Mouse (Mus musculus): ENCODE results near the gene Tm6sf1. TPM values are rescaled to one million over a fixed set of nuclear protein-coding genes. Genes with fewer than 3 reads are reported as not detected.

The Tm6sf1 gene
- polyA plus RNA-seq, 1 experiment = 11.4 TPM

DNA sequence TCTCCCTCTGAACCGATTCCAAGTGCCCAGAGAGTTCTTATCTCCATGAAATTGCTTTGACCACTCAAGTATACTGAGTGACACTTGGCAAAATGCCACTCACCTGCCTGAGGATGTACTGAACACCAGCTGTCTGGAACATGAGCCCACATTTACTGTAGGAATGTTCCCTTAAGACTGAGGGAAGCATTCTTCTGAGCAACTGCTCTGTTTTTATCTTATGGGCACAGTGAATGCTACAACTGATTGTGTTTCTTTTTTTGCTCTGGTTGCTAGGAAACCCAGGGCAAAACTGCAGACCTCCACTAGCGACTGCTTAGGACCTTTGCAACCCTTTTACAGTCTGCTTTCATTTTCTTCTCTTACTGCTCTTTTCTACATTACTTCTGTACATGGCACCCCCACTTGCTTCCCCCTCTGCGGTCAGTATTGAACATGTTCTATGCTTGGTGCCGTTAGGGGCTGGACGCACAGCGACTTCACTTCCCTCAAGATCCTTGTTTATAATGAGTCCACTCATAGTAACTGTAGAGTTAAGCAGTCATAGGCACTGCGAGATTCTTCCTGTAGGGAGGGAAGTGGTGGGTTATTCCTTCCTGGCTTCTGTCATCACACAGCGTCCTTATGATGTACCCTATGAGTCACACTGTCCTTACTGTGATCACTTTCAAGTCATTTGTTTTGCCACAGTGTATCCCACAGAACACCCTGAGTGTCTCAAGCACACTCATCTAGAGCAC, 4.1 kb upstream of the Tm6sf1 start:
- TF ChIP-seq MYOD1 (IDR thresholded peaks at IDR 0.05; ENCODE audit: control insufficient read depth in 1 of 3, insufficient read length in 2 of 3, low read depth in 2 of 3) (peak; percentile 96 to 98 (median 97)), TCF12 (IDR thresholded peaks at IDR 0.05; ENCODE audit: insufficient read depth, poor library complexity, severe bottlenecking) (peak; percentile 89), REST (IDR thresholded peaks at IDR 0.05; ENCODE audit: insufficient read depth, insufficient read length) (no peak), TCF3 (IDR thresholded peaks at IDR 0.05; ENCODE audit: insufficient read length, low read depth) (peak; percentile 81), POLR2A (IDR thresholded peaks at IDR 0.05; ENCODE audit: insufficient read length, low read depth) (no peak), MYOG (IDR thresholded peaks at IDR 0.05; ENCODE audit: control insufficient read depth in 1 of 3, insufficient read depth in 1 of 3, insufficient read length in 2 of 3, low read depth in 2 of 3) (peak in 2 of 3 experiments; percentile 72 to 96), USF1 (IDR thresholded peaks at IDR 0.05; ENCODE audit: low read depth) (no peak)
- Histone ChIP-seq H3K4me2 (ENCODE audit: low read depth) (peak overlapping the region; percentile 62), H3K4me3 (no peak overlapping the region)

DNA sequence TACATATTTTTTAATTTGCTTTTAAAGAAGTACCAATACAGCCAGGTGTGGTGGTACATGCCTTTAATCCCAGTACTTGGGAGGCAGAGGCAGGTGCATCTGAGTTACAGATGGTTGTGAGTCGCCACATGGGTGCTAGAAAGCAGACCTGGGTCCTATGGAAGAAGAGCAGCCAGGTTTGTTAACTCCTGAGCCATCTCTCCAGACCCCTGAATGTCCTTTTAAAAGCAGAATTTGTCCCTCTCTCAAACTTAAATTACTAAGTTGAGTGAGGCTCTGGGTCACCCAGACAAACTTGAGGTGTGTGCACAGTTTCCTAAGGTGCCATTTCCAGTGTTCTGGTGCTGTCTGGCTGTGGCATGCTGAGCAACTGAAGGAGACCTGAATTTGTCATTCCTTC, 3.1 kb upstream of the Tm6sf1 start, which contains the start of gene Gm10160:
Gm10160 (minus strand) TSS at position 101 of the 400 bp plus-strand sequence.
- no peak within 1 kb of the TSS for H3ac ChIP-seq (ENCODE audit: control insufficient read depth, insufficient read length)
- no peak for TF ChIP-seq TCF3 (IDR thresholded peaks at IDR 0.05; ENCODE audit: insufficient read length, low read depth)
- TF ChIP-seq MYOD1 (IDR thresholded peaks at IDR 0.05; ENCODE audit: control insufficient read depth in 1 of 3, insufficient read length in 2 of 3, low read depth in 2 of 3) = no peak
- TF ChIP-seq CEBPB (IDR thresholded peaks at IDR 0.05; ENCODE audit: insufficient read depth, poor library complexity, severe bottlenecking) = no peak
- TF ChIP-seq TCF12 (IDR thresholded peaks at IDR 0.05; ENCODE audit: insufficient read depth, poor library complexity, severe bottlenecking) = no peak
- TF ChIP-seq POLR2A (IDR thresholded peaks at IDR 0.05; ENCODE audit: insufficient read length, low read depth) = no peak
- TF ChIP-seq REST (IDR thresholded peaks at IDR 0.05; ENCODE audit: insufficient read depth, insufficient read length) = no peak
- no peak for TF ChIP-seq USF1 (IDR thresholded peaks at IDR 0.05; ENCODE audit: low read depth)
- TF ChIP-seq MYOG (IDR thresholded peaks at IDR 0.05; ENCODE audit: control insufficient read depth in 1 of 3, insufficient read depth in 1 of 3, insufficient read length in 2 of 3, low read depth in 2 of 3) = no peak
- no peak for TF ChIP-seq E2F4 (IDR thresholded peaks at IDR 0.05; ENCODE audit: insufficient read depth)
- TF ChIP-seq MAX (IDR thresholded peaks at IDR 0.05; ENCODE audit: low read depth) = no peak
- TF ChIP-seq SRF (IDR thresholded peaks at IDR 0.05; ENCODE audit: control insufficient read depth, insufficient read length, low read depth) = no peak
- no peak for TF ChIP-seq POLR2AphosphoS2 (IDR thresholded peaks at IDR 0.05; ENCODE audit: insufficient read length, low read depth)
- no peaks in the 10 kb centered on the region for H3K36me3 ChIP-seq (ENCODE audit: control insufficient read depth, insufficient read depth)
- H3K27me3 ChIP-seq (ENCODE audit: control insufficient read depth, insufficient read depth, insufficient read length) = peaks cover 15% of the 10 kb centered on the region
- H3K79me2 ChIP-seq (ENCODE audit: control insufficient read depth, insufficient read depth) = no peaks in the 10 kb centered on the region
- no peak within 1 kb of the TSS for H3K4me3 ChIP-seq
- peak within 1 kb of the TSS; percentile 62 for H3K4me2 ChIP-seq (ENCODE audit: low read depth)

More for the DNA sequence above, 4.1 kb upstream of the Tm6sf1 start:
- Histone ChIP-seq H3K36me3 (ENCODE audit: control insufficient read depth, insufficient read depth) (no peaks in the 10 kb centered on the region), H3K27me3 (ENCODE audit: control insufficient read depth, insufficient read depth, insufficient read length) (peaks cover 10% of the 10 kb centered on the region), H3K79me2 (ENCODE audit: control insufficient read depth, insufficient read depth) (no peaks in the 10 kb centered on the region), H3ac (ENCODE audit: control insufficient read depth, insufficient read length) (no peak overlapping the region)

DNA sequence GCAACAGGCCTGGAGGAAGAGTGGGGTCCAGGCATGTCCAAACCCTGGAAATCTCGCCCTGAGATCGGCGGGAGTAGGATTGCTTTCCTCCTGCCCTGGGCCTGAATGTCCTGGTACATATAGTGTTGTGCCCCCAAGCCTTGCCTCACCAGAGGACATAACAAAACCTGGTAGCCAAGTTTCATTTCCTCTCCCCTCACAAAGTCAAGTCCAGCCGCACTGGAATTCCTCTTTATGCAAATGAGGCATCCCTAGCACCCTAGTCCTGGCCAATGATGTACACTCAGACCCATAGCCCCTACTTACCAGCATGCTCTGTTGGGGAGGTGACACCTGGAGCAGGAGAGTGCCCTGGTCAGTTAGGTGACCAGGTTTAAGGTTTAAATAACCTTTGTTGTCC, 2.6 kb upstream of the Tm6sf1 start:
- H3K4me3 ChIP-seq = no peak overlapping the region
- peaks cover 15% of the 10 kb centered on the region for H3K27me3 ChIP-seq (ENCODE audit: control insufficient read depth, insufficient read depth, insufficient read length)
- no peaks in the 10 kb centered on the region for H3K36me3 ChIP-seq (ENCODE audit: control insufficient read depth, insufficient read depth)
- no peak overlapping the region for H3ac ChIP-seq (ENCODE audit: control insufficient read depth, insufficient read length)
- no peaks in the 10 kb centered on the region for H3K79me2 ChIP-seq (ENCODE audit: control insufficient read depth, insufficient read depth)
- TF ChIP-seq TCF12 (IDR thresholded peaks at IDR 0.05; ENCODE audit: insufficient read depth, poor library complexity, severe bottlenecking) = no peak
- no peak for TF ChIP-seq MYOD1 (IDR thresholded peaks at IDR 0.05; ENCODE audit: control insufficient read depth in 1 of 3, insufficient read length in 2 of 3, low read depth in 2 of 3)
- TF ChIP-seq USF1 (IDR thresholded peaks at IDR 0.05; ENCODE audit: low read depth) = no peak
- TF ChIP-seq CEBPB (IDR thresholded peaks at IDR 0.05; ENCODE audit: insufficient read depth, poor library complexity, severe bottlenecking) = no peak
- H3K4me2 ChIP-seq (ENCODE audit: low read depth) = no peak overlapping the region

DNA sequence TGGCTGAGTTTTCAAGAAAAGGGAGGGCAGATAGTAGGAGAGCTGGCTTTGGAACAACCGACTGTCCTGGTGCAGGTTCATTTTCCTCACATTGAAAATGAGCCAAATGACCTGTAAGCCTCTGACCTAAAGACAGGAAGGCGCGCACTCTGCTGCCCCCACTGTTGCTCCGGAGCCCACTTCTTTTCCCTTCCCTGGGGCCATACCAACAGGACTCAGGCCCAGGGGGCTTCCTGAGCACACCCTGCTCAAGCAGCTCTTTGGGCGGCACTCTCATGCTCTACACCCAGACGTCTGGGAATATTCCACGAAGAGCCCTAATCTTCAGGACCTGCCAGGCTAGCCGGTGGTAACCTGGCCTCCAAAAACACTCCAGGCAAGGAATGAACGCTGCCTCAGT, 565 bp upstream of the Tm6sf1 start:
- H3K4me2 ChIP-seq (ENCODE audit: low read depth) = no peak overlapping the region
- H3K79me2 ChIP-seq (ENCODE audit: control insufficient read depth, insufficient read depth) = no peaks in the 10 kb centered on the region
- H3K36me3 ChIP-seq (ENCODE audit: control insufficient read depth, insufficient read depth) = no peaks in the 10 kb centered on the region
- no peak overlapping the region for H3K4me3 ChIP-seq
- no peak overlapping the region for H3ac ChIP-seq (ENCODE audit: control insufficient read depth, insufficient read length)
- TF ChIP-seq TCF3 (IDR thresholded peaks at IDR 0.05; ENCODE audit: insufficient read length, low read depth) = no peak
- no peak for TF ChIP-seq MYOG (IDR thresholded peaks at IDR 0.05; ENCODE audit: control insufficient read depth in 1 of 3, insufficient read depth in 1 of 3, insufficient read length in 2 of 3, low read depth in 2 of 3)
- no peak for TF ChIP-seq POLR2AphosphoS2 (IDR thresholded peaks at IDR 0.05; ENCODE audit: insufficient read length, low read depth)
- no peak for TF ChIP-seq MYOD1 (IDR thresholded peaks at IDR 0.05; ENCODE audit: control insufficient read depth in 1 of 3, insufficient read length in 2 of 3, low read depth in 2 of 3)
- no peak for TF ChIP-seq POLR2A (IDR thresholded peaks at IDR 0.05; ENCODE audit: insufficient read length, low read depth)
- no peak for TF ChIP-seq REST (IDR thresholded peaks at IDR 0.05; ENCODE audit: insufficient read depth, insufficient read length)
- no peak for TF ChIP-seq TCF12 (IDR thresholded peaks at IDR 0.05; ENCODE audit: insufficient read depth, poor library complexity, severe bottlenecking)
- no peak for TF ChIP-seq USF1 (IDR thresholded peaks at IDR 0.05; ENCODE audit: low read depth)
- TF ChIP-seq SRF (IDR thresholded peaks at IDR 0.05; ENCODE audit: control insufficient read depth, insufficient read length, low read depth) = no peak
- no peak for TF ChIP-seq CEBPB (IDR thresholded peaks at IDR 0.05; ENCODE audit: insufficient read depth, poor library complexity, severe bottlenecking)
- TF ChIP-seq MAX (IDR thresholded peaks at IDR 0.05; ENCODE audit: low read depth) = no peak
- no peak for TF ChIP-seq E2F4 (IDR thresholded peaks at IDR 0.05; ENCODE audit: insufficient read depth)
- H3K27me3 ChIP-seq (ENCODE audit: control insufficient read depth, insufficient read depth, insufficient read length) = peaks cover 15% of the 10 kb centered on the region
